ENCODE assay signal across 18 mouse cellular contexts in the genomic region with DNA sequence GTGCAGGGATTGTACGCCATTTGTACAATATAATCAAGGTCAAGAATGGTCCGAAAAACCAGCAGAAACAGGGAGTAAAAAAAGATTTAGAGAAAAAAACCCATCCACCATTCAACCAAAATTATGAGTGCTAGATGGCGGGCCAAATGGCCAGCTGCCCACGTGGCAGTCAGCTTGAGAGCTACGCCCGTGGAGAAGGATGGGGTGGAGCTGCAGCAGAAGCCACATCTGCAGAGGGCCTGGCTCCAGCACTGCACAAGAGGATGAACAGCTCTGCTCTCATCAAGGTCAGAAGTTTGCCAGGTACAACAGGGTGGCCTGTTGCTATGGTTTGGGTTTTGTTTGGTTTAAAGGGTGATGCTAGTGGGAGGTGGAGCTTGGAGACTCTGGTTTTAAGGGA.
DNase-seq lines count a peak whose midpoint lies in the region; ATAC-seq lines count a peak whose summit lies in the region.
"Had no signal": no experiment of that assay in that cellular context is flagged by ENCODE, and none has a peak within 500 bp of the region (broad histone marks: within the 10 kb centered on the region; RNA-seq: fewer than 3 reads in every experiment).

No protein-coding gene starts in this region.

- H3K36me3 ChIP-seq in embryonic facial prominence, embryonic 14.5 days (ENCODE audit: control insufficient read depth, insufficient read depth, low read length) = no peaks in the 10 kb centered on the region
- no peaks in the 10 kb centered on the region for H3K36me3 ChIP-seq in embryonic facial prominence, embryonic 10.5 days (replicated peaks)
- H3K36me3 ChIP-seq: embryonic facial prominence, embryonic 12.5 days; forebrain, embryonic 12.5 days; heart, embryonic 13.5 days; hindbrain, embryonic 15.5 days had no signal

- H3K27ac ChIP-seq in embryonic facial prominence, embryonic 14.5 days (replicated peaks; ENCODE audit: low read depth, low read length) = no peak overlapping the region
- H3K27ac ChIP-seq in embryonic facial prominence, embryonic 10.5 days (replicated peaks) = no peak overlapping the region
- H3K27ac ChIP-seq: embryonic facial prominence, embryonic 12.5 days; forebrain, embryonic 12.5 days; heart, embryonic 13.5 days; hindbrain, embryonic 15.5 days had no signal

- no peak overlapping the region for H3K4me2 ChIP-seq in embryonic facial prominence, embryonic 14.5 days (ENCODE audit: low read depth, low read length)
- H3K4me2 ChIP-seq: embryonic facial prominence, embryonic 12.5 days; forebrain, embryonic 12.5 days; heart, embryonic 13.5 days; hindbrain, embryonic 15.5 days had no signal

- no peaks in the 10 kb centered on the region for H3K4me1 ChIP-seq in embryonic facial prominence, embryonic 14.5 days (ENCODE audit: control insufficient read depth, insufficient read depth, low read length)
- H3K4me1 ChIP-seq in embryonic facial prominence, embryonic 10.5 days = no peaks in the 10 kb centered on the region
- H3K4me1 ChIP-seq: embryonic facial prominence, embryonic 12.5 days; forebrain, embryonic 12.5 days; heart, embryonic 13.5 days; hindbrain, embryonic 15.5 days had no signal

- DNase-seq in embryonic facial prominence, embryonic 14.5 days (ENCODE audit: low spot score) = peak; percentile 22
- no peak for DNase-seq in embryonic facial prominence, embryonic 10.5 days (ENCODE audit: low spot score)
- peak; percentile 11 for DNase-seq in left cerebral cortex, postnatal 4 days
- DNase-seq in left cerebral cortex, adult 8-10 months (ENCODE audit: low spot score in 2 of 2) = no peak
- DNase-seq in gastrocnemius, postnatal 10 days = peak; percentile 12
- peak; percentile 15 to 24 for DNase-seq in gastrocnemius, postnatal 36 days
- no peak for DNase-seq in adrenal gland, adult 18-20 months (ENCODE audit: low spot score in 2 of 2)
- no peak for DNase-seq in T-cell, adult 2 months (ENCODE audit: low spot score)
- DNase-seq: adrenal gland, postnatal 10 days; embryo, embryonic 11 days; heart, adult 11 months; heart, postnatal 36 days; kidney, adult 8-10 months had no signal

- intact Hi-C loops in left cerebral cortex, postnatal 4 days (cut with DNase I) = no loop called here
- intact Hi-C loops in gastrocnemius, postnatal 36 days (cut with DNase I) = no loop called here

- 77% methylated on average over 6 of the region's 6 CpGs for WGBS in embryonic facial prominence, embryonic 14.5 days
- 88% methylated on average over 6 of the region's 6 CpGs for WGBS in embryonic facial prominence, embryonic 10.5 days

- H3K9ac ChIP-seq in embryonic facial prominence, embryonic 14.5 days (ENCODE audit: low read depth, low read length) = no peak overlapping the region
- H3K9ac ChIP-seq: embryonic facial prominence, embryonic 12.5 days; forebrain, embryonic 12.5 days; heart, embryonic 13.5 days; hindbrain, embryonic 15.5 days had no signal

- no peaks in the 10 kb centered on the region for H3K27me3 ChIP-seq in embryonic facial prominence, embryonic 14.5 days (replicated peaks; ENCODE audit: control insufficient read depth, insufficient read depth, low read length)
- H3K27me3 ChIP-seq in embryonic facial prominence, embryonic 10.5 days (replicated peaks; ENCODE audit: low read depth, poor library complexity, severe bottlenecking) = no peaks in the 10 kb centered on the region
- H3K27me3 ChIP-seq: embryonic facial prominence, embryonic 12.5 days; forebrain, embryonic 12.5 days; heart, embryonic 13.5 days; hindbrain, embryonic 15.5 days had no signal

- no peaks in the 10 kb centered on the region for H3K9me3 ChIP-seq in embryonic facial prominence, embryonic 14.5 days (ENCODE audit: control insufficient read depth, low read length)
- no peaks in the 10 kb centered on the region for H3K9me3 ChIP-seq in embryonic facial prominence, embryonic 10.5 days
- H3K9me3 ChIP-seq: embryonic facial prominence, embryonic 12.5 days; forebrain, embryonic 12.5 days; heart, embryonic 13.5 days; hindbrain, embryonic 15.5 days had no signal

- H3K4me3 ChIP-seq in embryonic facial prominence, embryonic 14.5 days (ENCODE audit: low read depth, low read length) = no peak overlapping the region
- no peak overlapping the region for H3K4me3 ChIP-seq in embryonic facial prominence, embryonic 10.5 days
- H3K4me3 ChIP-seq: embryonic facial prominence, embryonic 12.5 days; forebrain, embryonic 12.5 days; heart, embryonic 13.5 days; hindbrain, embryonic 15.5 days had no signal

- ATAC-seq in embryonic facial prominence, embryonic 14.5 days (ENCODE audit: low read depth) = no peak
- ATAC-seq: intestine, embryonic 16.5 days had no signal

Comparison
In these comparisons a context has a peak if more than half of its experiments do, and no peak if none do; other contexts are left out.
1. DNase-seq: peak in embryonic facial prominence, embryonic 14.5 days (single experiment), left cerebral cortex, postnatal 4 days (single experiment), gastrocnemius, postnatal 10 days (single experiment) and gastrocnemius, postnatal 36 days (2 of 2); none in embryonic facial prominence, embryonic 10.5 days (single experiment), left cerebral cortex, adult 8-10 months (0 of 2), adrenal gland, adult 18-20 months (0 of 2) and T-cell, adult 2 months (single experiment).